Mouse (Mus musculus): Measurements from ENCODE around the gene Cdk5r1.
"Not testable (repeated sequence)": the region's sequence is repeated elsewhere in the genome, so short reads cannot be mapped to it uniquely, and the experiment has no call there.

Cdk5r1 gene

DNA sequence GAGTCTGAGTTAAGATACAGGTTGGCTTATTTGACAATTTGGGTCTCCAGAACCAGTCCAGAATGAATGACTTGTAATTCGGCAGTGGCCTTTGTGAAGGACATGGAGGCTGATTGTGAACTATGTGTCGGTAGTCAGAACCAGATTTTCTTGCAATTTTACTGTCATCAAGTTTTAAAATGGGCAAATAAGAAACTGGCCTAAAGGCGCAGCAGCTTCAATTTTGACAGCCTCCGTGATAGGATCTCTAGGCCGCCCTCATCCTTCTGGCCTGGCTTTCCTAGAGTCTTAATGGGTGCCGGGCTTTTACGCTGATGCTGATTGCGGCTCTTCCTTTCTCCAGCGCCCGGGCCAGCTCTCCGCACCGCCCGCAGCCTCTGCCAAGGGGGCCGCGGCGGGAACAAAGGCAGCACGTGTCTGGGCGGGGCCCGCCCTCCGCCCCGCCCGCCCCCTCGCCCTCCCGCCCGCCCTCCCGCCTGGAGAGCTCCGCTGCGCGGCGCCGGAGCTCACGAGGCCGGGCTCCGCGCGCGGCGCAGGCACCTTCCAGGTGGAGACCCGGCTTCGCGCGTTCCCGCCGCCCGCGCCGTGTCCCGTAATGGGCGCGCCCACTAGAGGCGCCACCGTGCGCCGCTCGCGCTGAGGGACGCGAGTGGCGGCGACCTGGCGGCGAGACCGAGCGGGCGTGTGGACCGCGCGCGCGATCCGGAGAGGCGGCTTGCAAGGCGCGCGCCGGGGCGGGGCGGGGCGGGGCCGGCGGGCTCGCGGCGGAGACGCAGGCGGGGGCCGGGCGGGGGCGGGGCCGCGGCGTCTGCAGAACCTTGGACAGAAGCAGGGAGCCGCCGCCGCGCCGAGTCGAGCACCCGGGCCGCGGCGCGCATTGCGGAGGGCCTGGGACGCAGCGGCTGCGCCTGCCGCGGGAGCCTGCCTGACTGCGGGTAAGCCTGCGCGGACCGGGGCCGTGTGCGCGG lies at the start of gene Cdk5r1:
TSS of gene Cdk5r1 (plus strand) at position 802 of the 968 bp plus-strand sequence.
- DNase-seq (ENCODE audit: low read depth in 2 of 2, low spot score in 2 of 2), result peak; percentile 86

- DNase-seq (ENCODE audit: low read depth in 2 of 2, low spot score in 2 of 2), result peak; percentile 93 to 95
Observed at GRCm38 (mm10) chr11:80428381-80429008, 48.3 kb upstream of the Cdk5r1 start, which contains the start of gene Psmd11. Psmd11 (plus strand) TSS chr11:80428615.

DNA sequence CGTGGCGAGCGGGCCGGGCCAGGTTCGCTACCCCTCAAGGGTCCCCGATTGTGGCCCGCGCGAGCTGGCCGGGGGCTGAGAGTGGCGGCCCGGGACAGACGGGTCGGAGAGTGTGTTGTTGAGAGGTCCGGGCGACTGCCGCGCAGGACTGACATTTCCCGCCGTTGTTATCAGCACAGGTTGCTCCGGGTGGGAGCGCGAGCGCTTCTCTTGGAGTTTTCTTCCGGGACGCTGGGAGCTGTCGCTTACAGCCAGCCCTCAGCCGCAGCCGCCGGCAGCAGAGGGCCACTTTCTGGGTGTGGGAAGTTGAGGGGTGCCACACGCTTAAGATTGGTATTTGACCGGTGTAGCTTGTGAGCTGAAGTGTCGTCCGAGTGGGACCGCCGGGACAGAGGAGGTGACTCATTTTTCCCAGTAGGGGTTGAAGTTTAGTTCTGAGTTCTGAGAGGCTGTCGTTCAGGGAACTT lies 47.8 kb upstream of the Cdk5r1 start:
- DNase-seq (ENCODE audit: low read depth in 2 of 2, low spot score in 2 of 2), result peak; percentile 21 to 32

- no peak for DNase-seq (ENCODE audit: low read depth in 2 of 2, low spot score in 2 of 2)
Observed at GRCm38 (mm10) chr11:80429500-80430166, 47.2 kb upstream of the Cdk5r1 start.

GRCm38 (mm10) chr11:80430366-80430910 lies 46.4 kb upstream of the Cdk5r1 start:
- no peak for DNase-seq (ENCODE audit: low read depth in 2 of 2, low spot score in 2 of 2)

DNA sequence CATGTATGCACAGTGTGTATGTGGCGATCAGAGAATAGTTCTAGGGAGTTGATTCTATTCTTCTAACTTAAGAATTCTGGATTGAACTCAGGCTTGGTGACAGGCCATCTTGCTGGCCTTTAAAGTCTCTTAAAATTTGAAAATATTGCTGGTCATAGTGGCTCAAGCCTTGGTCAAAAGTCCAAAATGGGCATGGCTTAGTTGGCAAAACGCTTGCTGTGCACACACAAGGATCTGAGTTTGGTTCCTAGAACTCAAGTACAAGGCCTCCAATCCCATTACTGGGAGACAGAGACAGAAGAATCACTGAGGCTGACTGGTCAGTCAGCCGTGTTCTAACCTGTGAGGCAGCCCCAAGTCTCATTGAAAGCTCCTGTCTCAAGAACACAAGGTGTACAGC lies 29.9 kb upstream of the Cdk5r1 start:
- DNase-seq (ENCODE audit: low read depth in 2 of 2, low spot score in 2 of 2), result no peak

DNA sequence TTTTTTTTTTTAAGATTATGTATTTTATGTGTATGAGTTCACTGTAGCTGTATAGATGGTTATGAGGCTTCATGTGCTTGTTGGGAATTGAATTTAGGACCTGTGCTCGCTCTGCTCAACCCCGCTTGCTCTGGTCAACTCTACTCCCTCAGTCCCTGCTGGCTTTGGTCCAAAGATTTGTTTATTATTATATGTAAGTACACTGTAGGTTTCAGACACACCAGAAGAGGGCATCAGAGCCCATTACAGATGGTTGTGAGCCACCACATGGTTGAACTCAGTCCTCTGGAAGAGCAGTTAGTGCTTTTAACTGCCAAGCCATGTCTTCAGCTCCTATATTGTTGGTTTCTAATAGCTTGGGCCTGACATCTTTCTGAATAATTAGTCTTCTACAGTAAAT lies 27.0 kb upstream of the Cdk5r1 start:
- no peak for DNase-seq (ENCODE audit: low read depth in 2 of 2, low spot score in 2 of 2)

DNA sequence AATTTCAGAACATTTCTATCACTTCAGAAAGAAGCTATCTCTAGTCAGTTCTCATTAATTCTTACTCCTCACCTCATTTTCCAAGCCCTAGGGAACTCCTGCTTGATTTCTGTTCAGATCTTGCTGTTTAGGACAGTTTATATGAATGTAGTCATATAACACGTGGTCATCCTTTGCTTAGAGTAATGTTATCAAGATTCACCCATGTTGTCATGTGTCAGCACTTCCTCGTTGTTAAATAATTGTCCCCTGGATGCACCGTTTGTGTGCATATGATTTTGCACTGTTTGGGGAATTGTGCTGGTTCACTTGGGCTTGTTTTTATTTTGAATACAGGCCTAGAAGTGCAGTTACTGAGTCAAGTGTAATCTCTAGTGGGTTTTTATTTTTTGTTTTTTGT lies 24.6 kb upstream of the Cdk5r1 start:
- DNase-seq (ENCODE audit: low read depth in 2 of 2, low spot score in 2 of 2), result no peak

GRCm38 (mm10) chr11:80453198-80453597 lies 23.6 kb upstream of the Cdk5r1 start:
- DNase-seq (ENCODE audit: low read depth in 2 of 2, low spot score in 2 of 2), result no peak

DNA sequence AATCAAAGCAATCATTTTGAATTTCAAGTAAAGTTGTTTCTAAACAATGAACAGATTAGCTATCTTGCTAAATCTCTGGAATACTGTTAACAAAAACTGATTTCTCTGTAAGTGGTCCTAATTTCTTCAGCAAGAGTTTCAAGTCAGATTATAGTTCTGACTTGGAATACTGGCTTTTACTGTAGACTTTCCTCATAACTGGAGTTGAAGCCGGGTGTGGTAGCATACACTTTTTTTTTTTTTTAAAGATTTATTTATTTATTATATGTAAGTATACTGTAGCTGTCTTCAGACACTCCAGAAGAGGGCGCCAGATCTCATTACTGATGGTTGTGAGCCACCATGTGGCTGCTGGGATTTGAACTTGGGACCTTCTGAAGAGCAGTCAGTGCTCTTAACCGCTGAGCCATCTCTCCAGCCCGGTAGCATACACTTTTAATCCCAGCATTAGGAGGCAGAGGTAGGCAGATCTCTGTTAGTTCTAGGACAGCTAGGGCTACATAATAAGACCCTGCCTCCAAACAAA lies 13.2 kb upstream of the Cdk5r1 start:
- DNase-seq (ENCODE audit: low read depth in 2 of 2, low spot score in 2 of 2), result not testable (repeated sequence)

DNA sequence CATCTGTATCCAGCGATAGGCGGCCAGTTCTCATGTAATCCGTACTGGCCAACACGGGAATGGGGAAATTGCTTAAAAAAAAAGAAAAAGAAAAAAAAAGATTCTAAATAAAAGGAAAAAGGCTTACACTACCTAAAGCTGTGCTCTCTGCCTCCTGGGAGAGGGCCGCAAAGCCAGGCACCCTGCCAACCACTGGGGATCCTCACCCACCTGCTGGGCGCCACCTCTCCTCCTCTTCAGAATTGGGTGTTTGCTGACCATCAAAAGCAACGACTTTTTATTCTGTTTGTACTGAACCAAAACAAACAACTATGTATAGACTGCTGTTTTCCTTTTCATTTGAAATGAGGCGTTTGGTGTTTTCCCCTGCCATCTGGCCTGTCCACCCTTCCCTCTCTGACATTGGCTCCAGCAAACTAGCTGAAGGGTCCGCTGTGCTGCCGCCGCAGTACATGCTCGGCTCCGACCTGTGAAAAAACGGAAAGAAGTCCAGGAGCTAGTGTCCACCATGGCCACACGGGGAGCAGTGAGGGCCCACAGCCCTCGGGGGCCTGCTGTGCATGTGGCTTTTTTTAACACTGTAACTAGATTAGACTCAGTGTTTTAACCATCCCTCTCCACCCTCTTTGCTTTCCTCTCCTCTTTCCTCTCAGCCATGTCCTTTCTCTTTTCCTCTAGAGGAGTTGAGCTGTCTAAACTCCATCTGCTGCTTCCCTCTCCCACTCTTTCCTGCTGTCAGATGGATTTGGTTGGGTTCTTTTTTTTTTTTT lies 4.8 kb upstream of the Cdk5r1 start:
- DNase-seq (ENCODE audit: low read depth in 2 of 2, low spot score in 2 of 2), result no peak

DNA sequence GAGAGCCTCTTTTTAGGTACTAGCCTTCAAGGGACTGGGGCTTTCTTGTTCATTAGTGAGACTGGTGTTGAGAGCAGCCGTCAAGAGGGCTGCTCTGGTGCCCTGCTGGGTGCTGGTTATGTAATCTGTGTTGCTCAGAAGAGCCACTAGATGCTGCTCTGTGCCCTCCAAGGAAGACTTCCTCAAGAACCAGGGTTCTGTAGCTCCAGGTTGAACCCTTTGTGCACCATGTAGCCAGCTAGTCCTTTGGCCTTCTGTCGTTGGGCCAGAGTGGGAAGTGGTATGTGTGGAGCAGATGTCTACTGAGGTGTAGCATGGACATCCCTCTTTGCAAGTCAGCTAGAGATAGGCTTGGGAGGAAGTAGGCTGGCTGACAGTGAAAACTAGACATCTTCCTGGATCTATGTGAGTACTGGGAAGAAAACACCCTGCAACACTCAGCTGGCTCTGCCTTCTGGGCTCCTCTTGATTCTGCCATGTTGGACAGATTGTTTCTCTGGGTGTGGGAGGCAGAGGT lies 2.6 kb upstream of the Cdk5r1 start:
- no peak for DNase-seq (ENCODE audit: low read depth in 2 of 2, low spot score in 2 of 2)

- DNase-seq (ENCODE audit: low read depth in 2 of 2, low spot score in 2 of 2), result no peak
Observed at GRCm38 (mm10) chr11:80474846-80475245, 2.0 kb upstream of the Cdk5r1 start.

GRCm38 (mm10) chr11:80475544-80475943 lies 1.3 kb upstream of the Cdk5r1 start:
- DNase-seq (ENCODE audit: low read depth in 2 of 2, low spot score in 2 of 2), result no peak

GRCm38 (mm10) chr11:80477341-80478199 lies 747 bp downstream of the Cdk5r1 start:
- DNase-seq (ENCODE audit: low read depth in 2 of 2, low spot score in 2 of 2), result peak; percentile 27 to 29

DNA sequence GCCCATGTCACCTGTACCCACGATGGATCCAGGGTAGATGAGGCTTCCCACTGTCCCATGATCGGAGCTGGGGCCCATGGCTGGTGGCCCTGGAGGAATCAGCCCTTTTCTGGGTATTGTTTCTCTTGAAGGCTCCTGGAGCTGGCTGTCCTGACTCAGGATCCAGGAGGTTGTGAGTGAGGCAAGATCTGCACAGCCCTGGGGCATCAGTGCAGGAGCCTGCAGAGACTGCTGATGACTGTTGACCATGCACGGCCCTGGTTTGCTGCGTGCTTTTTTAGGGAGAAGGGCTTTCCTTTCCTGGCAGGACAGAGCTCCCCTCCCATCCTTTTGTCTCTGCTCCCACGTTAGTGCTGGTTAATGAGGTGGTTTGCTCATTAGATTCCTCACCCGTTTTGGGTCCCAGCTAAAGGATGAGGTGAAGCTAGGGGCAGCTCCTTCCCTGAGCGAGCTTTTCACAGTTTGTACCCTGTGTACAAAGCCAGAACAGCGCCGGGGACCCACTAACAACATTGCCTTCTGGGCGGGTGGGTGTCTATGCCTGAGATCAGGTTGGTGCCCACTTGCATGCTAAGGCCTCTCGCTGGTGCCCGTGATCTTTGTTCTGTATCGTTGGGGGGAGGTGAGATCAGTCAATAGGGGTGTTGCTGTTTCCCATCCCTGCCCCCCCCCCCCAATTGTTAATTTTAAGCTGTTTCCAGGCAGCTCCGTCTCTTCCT lies 2.0 kb downstream of the Cdk5r1 start:
- no peak for DNase-seq (ENCODE audit: low read depth in 2 of 2, low spot score in 2 of 2)

- DNase-seq (ENCODE audit: low read depth in 2 of 2, low spot score in 2 of 2), result no peak
Observed at GRCm38 (mm10) chr11:80479425-80479824, 2.6 kb downstream of the Cdk5r1 start.

All from CD8-positive naive resting alpha-beta T cell, adult 2 months (primary cell).